Mouse (Mus musculus) myocyte (in vitro differentiated cells): ENCODE measurements around the gene Ush1c.

Experiments used
- CEBPB ChIP-seq: IDR thresholded peaks from 2 replicates; pipeline ENCODE4 v1.6.1; 2011; ENCODE audit warnings: mild to moderate bottlenecking, moderate library complexity; ENCODE audit not compliant: poor library complexity, insufficient read depth, severe bottlenecking
- E2F4 ChIP-seq: IDR thresholded peaks from one replicate; pipeline ENCODE4 v1.6.1; 2011; ENCODE audit warnings: mild to moderate bottlenecking, control low read depth, moderate library complexity; ENCODE audit not compliant: insufficient read depth
- MYOD1 ChIP-seq, 3 experiments: IDR thresholded peaks; one replicate each; pipeline ENCODE4 v1.6.1; 2011; ENCODE audit warnings: control low read depth in 2 of 3, low read depth in 2 of 3, mild to moderate bottlenecking in 2 of 3, moderate library complexity in 1 of 3; ENCODE audit not compliant: insufficient read length in 2 of 3, control insufficient read depth in 1 of 3
- MYOG ChIP-seq, 3 experiments: IDR thresholded peaks; one replicate each; pipeline ENCODE4 v1.6.1; 2011; ENCODE audit warnings: control low read depth in 2 of 3, low read depth in 2 of 3, mild to moderate bottlenecking in 2 of 3; ENCODE audit not compliant: insufficient read length in 2 of 3, control insufficient read depth in 1 of 3, insufficient read depth in 1 of 3
- POLR2A ChIP-seq: IDR thresholded peaks from one replicate; pipeline ENCODE4 v1.6.1; 2011; ENCODE audit warnings: low read depth, mild to moderate bottlenecking, control low read depth, moderate library complexity; ENCODE audit not compliant: insufficient read length
- TCF12 ChIP-seq: IDR thresholded peaks from one replicate; pipeline ENCODE4 v1.6.1; 2011; ENCODE audit warnings: mild to moderate bottlenecking, control low read depth; ENCODE audit not compliant: poor library complexity, insufficient read depth, severe bottlenecking
- TCF3 ChIP-seq: IDR thresholded peaks from one replicate; pipeline ENCODE4 v1.6.1; 2011; ENCODE audit warnings: low read depth, control low read depth; ENCODE audit not compliant: insufficient read length
- USF1 ChIP-seq: IDR thresholded peaks from one replicate; pipeline ENCODE4 v1.6.1; 2011; ENCODE audit warnings: low read depth, mild to moderate bottlenecking, control low read depth, moderate library complexity

GRCm38 (mm10) chr7:46279946-46280345 lies 41.6 kb upstream of the Ush1c start:
- TF ChIP-seq E2F4 (no peak), MYOD1 (IDR thresholded peaks at IDR 0.05; ENCODE audit: control insufficient read depth in 1 of 3, insufficient read length in 2 of 3, low read depth in 2 of 3) (no peak), USF1 (no peak), POLR2A (no peak), MYOG (IDR thresholded peaks at IDR 0.05; ENCODE audit: control insufficient read depth in 1 of 3, insufficient read depth in 1 of 3, insufficient read length in 2 of 3, low read depth in 2 of 3) (no peak), TCF12 (no peak), CEBPB (no peak), TCF3 (no peak)
